Mouse (Mus musculus): ENCODE data around the gene Upf2. TPM values are rescaled to one million over a fixed set of nuclear protein-coding genes. Genes with fewer than 3 reads are reported as not detected.

Gene Upf2
- polyA plus RNA-seq (2012; rRNA removed): 15.3 and 25.0 TPM in 2 replicates

DNA sequence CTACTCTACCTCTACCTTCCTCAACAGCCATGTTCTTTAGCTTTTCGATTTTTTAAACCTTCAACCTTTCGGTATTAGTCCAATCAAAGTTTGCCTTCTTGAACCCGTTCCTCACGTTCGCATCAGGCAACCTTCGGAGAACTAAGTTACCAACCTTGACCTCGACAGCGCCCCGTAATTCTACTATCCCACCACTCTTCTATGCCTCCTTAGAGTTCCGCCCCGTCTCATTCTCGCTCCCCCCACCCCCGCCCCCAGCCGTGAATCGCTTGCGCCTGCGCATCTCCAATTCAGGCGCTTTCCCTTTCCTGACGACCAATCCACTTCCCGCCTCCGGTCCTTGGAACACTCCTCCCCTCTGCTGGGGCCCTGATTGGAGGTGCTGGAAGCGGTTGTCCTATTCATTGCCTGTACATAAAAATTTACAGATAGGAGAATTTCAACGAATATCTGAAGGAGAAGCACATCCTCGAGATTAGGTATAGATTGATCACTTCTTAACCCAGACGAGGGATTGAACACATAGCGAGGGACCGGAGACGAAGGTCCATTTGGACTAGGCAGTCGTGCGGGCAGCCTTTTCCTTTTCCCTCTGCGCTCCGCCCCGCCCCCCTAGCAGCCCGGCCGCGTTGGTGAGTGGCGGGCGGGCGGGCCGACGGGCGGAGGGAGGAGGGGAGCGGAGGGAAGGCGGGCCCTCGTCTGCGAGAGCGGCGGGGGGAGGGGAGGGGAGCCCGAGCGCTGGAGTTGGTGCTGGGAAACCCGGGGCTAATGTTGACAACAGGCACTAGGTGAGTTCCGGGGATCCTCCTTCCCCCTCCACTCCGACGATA lies at the start of gene Upf2:
Upf2 (plus strand) TSS at position 704 of the 830 bp plus-strand sequence.
- DNase-seq (ENCODE audit: low spot score): peak; percentile 84

DNA sequence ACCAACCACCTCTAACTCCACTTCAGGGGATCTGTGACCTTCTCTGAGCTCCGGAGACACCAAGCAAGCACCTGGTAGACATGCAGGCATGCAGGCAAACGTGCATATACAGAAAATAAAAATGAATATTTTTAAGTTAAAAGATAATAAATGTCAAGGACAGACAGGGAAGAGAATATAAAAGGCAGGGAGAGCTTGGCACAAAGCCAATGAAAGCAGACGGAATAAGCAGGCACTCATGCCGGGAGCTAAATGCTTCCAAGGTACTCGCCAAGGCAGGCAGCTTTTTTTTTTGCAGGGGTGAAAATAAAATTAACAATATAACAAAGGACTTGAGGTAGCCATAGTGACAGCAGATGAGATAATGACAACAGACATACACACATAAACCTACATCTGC lies 45.2 kb upstream of the Upf2 start:
- no peak for DNase-seq (ENCODE audit: low spot score)

DNA sequence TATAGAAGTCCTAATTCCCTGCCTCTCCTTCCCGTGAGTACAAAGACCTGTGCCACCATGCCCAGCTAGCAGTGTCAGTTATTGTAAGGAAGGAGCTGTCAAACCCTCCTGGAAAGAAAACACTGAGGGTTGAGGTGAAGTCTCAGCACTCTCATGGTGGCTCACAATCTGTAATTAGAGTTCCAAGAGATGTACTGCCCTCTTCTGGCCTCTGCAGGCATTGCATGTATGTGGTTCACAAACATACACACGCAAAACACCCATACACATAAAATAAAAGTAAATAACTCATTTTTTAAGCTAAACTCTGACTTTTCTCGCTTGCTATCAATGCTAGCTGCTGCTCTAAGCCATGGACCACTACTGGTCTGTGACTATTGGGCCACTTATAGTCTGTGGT lies 44.6 kb upstream of the Upf2 start:
- no peak for DNase-seq (ENCODE audit: low spot score)

DNA sequence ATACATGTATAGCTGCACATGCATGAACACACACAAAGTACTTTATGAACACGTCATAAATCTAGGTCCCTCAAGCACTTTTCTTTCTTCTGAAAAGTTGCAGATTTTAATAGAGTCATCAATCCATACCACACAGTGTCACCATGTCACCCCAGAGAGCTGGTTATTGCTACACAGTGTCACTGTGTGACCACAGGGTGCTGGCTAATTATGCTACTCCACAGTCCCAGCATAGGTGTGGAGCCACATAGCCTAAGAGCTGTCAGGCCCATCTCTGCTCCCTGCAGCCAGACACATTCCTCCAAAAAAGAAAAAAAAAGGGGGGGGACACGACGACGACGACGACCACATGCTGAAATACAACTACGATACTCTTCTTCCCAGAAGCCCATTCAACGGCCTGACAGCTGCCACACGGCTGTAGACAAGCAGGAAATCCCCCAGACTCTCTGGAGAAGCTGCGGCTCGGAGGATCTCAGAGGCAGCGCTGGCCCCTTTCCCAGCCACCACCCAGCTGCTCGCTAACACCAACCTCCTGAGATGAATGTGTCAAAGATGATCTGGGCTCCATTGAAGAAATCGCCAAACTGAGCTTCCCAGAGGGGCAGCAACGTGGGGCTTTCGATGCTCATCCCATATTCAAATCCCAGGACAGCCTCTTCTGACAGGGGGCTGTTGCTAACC lies 39.8 kb upstream of the Upf2 start:
- DNase-seq (ENCODE audit: low spot score): no peak

DNA sequence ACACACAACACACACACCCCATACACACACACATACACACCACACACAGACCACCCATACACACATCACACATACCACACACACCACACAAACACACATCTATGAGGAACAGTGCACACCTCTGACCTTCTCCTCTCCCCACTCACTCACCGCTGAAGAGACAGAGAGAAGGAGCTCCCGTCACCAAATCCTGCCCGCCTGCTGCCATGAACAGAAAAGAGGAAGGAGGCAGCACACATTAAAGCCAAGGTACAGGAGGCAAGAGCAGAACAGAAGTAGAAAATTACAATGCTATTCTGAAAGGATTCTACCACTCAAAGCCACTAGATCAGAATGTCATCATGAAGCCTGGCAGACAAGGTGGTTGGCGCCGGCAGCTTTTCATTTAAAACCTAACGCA lies 28.4 kb upstream of the Upf2 start:
- DNase-seq (ENCODE audit: low spot score): no peak

DNA sequence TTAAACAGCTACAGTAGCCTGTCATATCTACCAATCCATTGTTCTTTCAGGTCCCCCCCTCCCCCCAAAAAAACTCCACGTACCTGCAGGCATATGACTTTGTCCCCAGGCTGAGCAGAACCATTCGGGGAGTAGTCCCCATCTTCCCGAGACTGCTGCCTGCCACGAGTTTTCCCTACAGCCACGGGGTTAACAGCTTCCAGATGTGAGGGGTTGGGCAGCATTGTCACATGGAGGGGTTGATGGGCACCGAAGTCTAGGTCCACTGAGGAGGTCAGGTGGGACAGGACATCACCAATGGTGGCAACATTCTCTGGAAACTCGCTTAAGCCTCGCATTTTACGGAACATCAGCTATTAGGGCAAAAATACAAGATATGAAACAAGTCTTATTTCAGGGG lies 27.5 kb upstream of the Upf2 start:
- DNase-seq (ENCODE audit: low spot score): no peak

DNA sequence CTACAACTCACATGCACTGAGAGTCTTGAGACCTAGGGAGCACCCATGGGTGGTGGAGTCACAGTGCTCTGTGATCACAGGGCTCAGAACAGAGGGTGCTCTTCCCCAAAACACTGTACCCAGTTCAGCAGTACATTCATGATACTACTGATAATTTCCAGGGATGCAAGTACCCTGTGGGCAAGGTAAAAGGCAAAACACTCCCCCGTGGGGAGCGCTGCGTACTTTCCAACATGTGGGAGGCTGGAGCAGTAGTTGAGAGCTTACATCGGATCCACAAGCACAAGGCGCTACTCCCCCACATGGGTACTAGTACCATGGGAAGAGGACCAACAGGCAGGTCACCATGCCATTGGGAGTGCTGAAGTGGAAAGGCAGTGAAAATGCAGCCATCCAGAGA lies 23.8 kb upstream of the Upf2 start:
- no peak for DNase-seq (ENCODE audit: low spot score)

DNA sequence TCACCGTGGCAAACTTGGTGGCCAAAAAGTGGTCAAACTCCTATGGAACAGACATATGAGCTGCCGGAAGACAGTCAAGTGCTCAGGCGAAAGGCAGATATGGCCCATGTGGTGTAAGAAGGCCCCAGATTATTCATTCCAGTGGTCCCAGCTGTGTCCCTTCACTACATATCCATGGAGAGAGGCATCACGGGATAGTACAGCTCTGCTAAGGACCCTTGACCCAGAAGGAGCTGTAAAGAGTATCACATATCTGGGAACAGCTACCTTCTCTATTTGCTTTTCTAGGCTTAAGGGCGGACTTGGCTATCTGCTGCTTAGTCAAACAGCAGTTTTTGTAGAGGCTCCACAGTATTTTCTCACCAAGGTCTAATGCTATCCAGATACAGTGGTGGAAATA lies 21.5 kb upstream of the Upf2 start:
- no peak for DNase-seq (ENCODE audit: low spot score)

DNA sequence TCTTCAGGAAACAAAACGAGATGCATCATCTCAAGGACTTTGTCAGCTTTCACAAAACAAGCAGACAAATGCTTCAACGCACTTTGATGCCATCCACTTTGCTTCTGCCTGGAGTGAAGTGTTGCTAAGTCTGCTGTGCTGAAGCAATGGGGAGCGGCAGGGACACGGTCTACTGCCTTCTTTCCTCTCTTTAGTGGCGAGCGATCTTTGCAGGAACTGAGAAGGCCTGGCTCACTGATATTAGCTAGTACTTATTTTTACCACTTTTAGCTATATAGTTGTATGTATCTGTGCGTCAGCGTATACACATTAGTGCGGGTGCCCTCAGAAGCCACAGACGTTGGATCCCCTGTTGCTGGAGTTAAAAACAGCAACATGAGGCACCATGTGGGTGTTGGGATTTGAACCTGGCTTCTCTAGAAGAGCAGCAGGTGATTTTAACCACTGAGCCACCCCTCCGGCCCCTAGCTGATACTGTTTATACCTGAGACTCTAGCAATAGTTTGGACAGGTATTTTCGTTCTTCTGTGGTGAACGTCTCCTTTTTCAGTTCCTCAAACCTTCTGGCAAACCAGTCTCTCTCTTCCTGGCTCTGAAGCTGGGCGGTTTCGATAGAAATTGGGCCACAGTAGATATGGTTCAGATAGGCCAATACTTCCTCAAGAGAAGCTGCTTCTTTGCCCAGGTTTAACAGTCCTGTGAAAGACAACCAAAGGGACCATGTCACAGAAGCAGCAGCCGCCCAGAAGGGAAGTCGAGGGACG lies 20.8 kb upstream of the Upf2 start:
- DNase-seq (ENCODE audit: low spot score): no peak

DNA sequence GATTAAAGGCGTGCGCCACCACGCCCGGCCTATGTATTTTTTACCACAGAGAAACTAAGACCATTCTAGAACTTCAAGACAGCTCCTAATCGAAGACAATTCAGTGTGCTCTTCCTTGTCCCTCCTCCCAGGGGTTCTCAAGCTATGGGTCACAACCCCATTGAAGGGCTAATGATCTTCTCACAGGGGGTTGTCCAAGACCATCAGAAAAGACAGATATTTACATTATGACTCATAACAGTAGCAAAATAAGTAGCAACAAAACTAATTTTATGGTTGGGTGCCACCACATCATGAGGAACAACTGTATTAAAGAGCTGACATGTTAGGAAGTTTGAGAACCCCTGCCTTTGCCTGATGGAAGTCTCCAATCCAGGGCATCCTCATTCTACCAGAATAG lies 19.3 kb upstream of the Upf2 start:
- DNase-seq (ENCODE audit: low spot score): no peak

DNA sequence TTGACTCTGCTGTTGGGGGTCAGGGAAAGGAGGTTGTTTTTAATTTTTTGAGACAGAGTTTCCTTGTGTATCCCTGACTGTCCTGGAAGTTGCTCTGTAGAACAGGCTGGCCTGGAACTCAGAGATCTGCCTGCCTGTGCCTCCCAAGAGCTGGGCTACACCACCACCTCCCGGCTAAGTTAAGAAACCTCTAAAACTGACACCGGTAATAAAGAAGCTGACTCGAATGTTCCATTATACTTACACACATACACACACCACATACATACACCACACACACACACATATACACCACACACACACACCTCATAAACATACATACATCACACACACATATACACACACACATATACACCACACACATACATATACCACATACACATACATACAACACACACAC lies 16.3 kb upstream of the Upf2 start:
- DNase-seq (ENCODE audit: low spot score): no peak

DNA sequence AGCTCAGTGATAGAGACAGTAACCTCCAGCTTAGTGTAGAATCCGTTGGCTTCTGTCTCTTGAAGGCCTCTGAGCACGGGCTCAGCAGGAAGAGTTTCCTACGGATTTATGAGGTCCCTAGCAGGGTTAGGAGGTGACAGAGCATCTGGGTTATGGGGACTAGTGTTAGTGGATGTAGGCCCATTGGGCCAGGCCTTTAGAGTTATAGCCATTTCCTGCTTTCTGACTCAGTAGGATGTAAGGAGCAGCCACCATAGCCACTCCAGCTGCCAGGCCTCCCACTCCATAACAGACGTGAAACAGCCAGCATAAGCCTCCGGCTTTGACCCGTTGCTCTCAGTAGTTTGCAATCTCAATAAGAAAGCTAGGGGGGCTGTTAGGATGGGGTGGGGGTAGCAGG lies 15.2 kb upstream of the Upf2 start:
- no peak for DNase-seq (ENCODE audit: low spot score)

DNA sequence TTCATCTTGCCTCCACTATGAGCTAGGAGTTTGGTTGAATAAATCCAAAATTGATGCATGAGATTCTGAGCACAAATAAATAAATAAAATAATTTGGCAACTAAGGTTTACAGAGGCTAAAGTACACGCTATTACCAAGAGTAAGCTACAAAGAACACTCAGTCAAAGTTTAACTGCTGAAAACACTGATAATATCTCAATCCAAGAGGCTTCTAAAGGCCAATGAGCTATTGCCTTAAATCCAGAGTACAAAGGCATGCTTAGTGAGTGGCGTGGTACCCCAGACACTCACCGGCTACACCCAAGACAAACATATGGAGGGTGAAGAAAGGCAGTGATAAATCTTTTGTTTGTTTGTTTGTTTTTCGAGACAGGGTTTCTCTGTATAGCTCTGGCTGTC lies 14.7 kb upstream of the Upf2 start:
- DNase-seq (ENCODE audit: low spot score): no peak

DNA sequence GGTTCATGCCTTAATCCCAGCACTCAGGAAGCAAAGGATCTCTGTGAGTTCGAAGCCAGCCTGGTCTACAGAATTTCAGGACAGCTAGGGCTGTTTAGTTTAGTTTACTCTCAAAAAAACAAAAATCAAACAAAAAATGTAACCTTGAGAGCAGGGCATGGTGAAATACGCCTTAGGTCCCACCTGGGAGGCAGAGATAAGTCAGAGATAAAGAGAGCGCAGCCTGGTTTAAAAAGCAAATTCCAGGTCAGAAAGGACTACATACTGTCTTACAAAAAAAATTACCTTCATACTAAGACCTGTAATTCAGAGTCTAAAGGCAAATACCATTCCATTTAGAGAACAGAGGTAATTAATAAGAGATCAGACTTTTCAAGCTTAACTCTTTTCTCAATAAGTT lies 11.9 kb upstream of the Upf2 start:
- no peak for DNase-seq (ENCODE audit: low spot score)

DNA sequence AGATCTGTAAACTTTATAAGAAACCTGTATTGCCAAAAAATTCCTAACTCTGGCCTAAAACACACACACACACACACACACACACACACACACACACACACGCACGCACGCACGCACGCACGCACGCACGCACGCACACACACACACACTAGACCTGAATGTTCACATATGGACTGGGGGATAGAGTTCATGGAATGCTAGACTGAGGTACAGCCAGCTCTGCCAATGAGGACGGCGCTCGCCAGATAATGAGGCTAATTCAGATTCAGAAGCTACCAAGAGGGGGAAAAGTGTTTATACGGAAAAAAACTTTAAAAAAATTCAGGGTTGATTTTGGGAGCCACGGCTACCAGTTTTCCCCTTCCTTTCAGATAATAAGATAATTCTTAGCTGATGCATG lies 11.4 kb upstream of the Upf2 start:
- DNase-seq (ENCODE audit: low spot score): no peak

DNA sequence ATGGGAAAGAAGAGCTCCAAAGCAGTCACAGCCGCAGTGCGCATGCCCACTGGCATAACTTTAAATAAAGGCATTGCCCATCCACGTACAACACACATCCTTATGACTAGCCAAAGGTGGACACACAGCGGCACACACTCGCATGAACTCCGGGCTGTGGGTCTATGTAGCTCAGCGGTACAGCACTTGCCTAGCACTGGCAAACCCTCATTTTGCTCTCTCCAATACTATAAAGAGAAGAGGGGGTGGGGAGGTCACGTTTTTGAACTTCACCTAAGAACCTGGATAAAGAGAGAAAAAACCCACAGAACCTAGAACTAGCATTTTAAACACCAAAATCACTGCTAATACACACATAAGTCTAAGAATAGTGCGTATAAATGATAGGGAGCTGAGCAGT lies 10.3 kb upstream of the Upf2 start:
- no peak for DNase-seq (ENCODE audit: low spot score)

DNA sequence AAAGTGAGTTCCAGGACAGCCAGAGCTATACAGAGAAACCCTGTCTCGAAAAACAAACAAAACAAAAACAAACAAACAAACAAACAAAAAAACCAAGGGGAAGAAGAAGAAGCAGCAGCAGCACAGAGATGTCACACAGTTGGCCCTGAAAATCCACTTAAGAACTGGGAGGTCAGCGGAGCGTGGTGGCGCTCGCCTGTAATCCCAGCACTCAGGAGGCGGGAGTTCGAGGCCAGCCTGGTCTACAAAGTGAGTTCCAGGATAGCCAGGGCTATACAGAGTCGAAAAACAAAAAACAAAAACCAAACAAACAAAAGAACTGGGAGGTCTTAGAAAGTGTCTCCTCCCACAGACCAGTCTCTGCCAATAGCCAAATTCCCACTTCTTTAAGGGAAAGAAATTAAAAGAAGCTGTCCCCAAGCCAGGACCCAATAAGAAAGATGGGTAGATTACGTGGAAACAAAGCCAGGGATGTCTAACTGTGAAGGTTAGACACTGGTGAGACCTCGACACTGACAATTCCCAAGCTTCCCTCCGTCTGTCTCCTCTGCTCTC lies 9.3 kb upstream of the Upf2 start:
- no peak for DNase-seq (ENCODE audit: low spot score)

DNA sequence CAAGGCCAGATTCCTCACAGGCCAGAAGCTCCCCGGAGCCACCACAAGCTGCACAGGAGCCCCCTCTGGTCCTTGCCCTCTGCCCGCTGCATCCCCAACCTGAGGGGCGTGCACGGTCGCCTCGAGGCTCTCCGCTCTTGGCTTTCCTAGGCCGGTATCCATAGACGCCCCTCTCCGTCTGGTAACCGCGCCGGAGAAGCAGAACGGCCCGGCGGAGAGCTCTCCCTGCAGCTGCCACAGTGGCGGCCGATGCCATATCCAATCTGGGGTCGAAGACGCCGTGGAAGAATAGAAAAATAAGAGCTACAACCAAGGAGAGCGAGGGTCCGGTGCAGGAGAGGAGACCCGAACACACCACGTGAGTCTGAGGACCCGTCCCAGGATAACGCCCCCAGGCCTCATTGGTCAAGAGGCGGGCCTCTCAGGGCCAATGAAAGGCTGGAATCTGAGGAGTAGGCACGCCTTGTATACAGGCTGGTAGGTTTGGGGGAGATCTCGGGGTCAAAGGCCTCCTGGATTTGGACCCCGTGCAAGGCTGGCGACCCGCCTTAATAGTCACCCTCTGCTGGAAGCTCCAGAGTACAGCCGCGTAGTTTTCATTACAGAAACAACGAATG lies 8.7 kb upstream of the Upf2 start, which contains the start of gene Dhtkd1:
Dhtkd1 (minus strand) TSS at position 377 of the 617 bp plus-strand sequence.
- DNase-seq (ENCODE audit: low spot score): peak; percentile 31

DNA sequence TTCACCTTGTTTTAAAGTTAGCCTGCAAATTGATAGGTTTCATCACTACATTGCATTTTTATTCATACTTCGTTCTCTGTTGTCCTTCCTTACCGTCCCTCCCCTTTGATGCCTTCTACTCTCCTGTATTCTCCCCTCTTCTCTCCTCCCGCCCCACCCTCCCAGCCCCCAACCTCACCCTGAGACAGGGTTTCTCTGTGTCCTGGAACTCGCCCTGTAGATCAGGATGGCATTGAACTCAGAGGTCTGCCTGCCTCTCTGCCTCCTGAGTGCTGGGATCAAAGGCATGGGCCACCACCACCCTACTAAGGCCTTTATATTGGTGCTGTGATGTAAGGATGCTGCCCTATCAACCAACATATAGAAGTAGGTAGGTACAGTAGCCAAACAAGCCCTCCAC lies 8.2 kb upstream of the Upf2 start:
- DNase-seq (ENCODE audit: low spot score): no peak

DNA sequence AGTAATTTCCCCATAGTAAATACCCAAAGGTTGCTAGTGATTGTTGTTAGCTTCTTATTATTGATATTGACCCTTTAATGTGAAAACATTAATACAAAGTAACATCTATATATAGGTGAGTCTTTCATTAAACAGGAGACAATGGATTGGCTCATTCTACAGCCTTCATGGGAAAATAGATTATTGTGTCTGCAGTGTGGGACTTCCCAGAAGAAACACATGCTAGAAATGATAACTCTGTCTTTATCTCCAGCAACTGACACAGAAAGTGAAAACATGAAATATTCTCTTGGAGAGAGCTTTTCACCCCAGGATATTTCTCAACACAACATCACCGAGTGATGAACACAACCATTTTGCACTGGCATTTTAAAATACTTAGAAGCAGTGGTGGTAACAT lies 5.6 kb upstream of the Upf2 start:
- DNase-seq (ENCODE audit: low spot score): no peak

DNA sequence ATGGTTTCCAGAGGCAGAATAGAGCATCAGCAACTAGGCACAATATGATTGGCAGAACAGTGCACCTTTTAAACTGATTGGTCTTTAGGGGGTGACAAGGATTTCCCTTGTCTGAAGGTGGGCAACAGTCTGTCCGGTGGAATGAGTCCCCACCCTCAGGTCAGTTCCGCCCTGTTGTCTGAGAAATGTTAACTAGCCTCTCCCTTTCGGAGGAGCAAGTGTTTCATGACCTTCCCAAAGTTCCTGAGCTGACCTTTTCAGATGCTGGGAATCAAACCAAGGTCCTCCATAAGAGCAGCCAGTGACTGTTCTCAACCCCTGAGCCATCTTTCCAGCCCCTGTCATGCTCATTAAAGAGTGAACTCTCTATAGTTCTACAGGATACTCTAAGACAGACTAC lies 4.4 kb upstream of the Upf2 start:
- DNase-seq (ENCODE audit: low spot score): no peak

DNA sequence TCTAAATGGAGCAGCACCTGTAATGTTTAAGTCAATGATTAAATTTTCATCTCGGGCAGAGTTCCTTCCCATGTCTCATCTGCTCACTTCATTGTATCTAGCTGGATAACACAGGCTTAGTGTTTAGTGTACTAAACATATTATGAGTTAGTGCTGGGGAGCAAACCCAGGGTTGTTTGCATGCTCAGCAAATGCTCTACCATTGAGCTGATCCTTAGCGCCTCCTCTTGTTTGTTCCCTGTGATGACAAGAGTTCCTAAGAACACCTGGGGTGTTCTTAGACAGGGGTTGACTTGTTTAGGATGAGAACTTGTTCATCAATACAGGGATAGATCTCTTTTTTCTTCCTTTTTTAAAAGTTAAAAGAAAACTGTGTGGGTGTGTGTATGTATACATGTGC lies 2.3 kb upstream of the Upf2 start:
- no peak for DNase-seq (ENCODE audit: low spot score)
